Mouse (Mus musculus): Measurements from ENCODE around the gene Gsg1.

DNA sequence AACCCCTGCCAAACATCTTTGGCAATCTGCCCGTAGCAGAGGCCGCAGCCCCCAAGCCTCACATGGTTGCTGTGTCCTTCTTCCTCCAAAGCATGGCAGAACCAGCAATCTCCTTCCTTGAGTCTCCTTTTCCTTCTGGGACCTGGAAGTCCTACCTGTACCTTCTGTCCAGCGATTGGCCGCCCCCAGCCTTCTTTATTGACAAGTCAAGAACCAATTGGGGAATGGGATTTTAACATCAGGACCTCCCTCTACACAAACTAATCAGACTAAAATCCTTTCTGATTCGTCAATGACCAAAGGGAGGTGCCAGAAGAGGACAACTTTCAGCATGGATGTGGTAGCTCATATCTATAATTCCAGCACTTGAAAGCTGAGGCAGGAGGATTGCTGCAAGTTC is 34.2 kb downstream of the Gsg1 start:
- no peak for TF ChIP-seq TAL1 (IDR thresholded peaks at IDR 0.05; ENCODE audit: low read length)
- TF ChIP-seq GATA1 (IDR thresholded peaks at IDR 0.05; ENCODE audit: low read length) = no peak
